Mouse (Mus musculus) C2C12 (cell line): Measurements from ENCODE around the gene Gm9048.
"Not testable (repeated sequence)": the region's sequence is repeated elsewhere in the genome, so short reads cannot be mapped to it uniquely, and the experiment has no call there.

Source experiments
- CTCF ChIP-seq: IDR thresholded peaks from one replicate; pipeline ENCODE4 v1.5.1; 2011; ENCODE audit not compliant: control insufficient read depth, insufficient read depth, insufficient read length
- FOSL1 ChIP-seq: IDR thresholded peaks from one replicate; pipeline ENCODE4 v1.8.0; 2011; ENCODE audit warnings: mild to moderate bottlenecking, low read length; ENCODE audit not compliant: poor library complexity, insufficient read depth, severe bottlenecking
- MAX ChIP-seq: IDR thresholded peaks from one replicate; pipeline ENCODE4 v1.6.1; 2011; ENCODE audit warnings: mild to moderate bottlenecking, control low read depth
- USF1 ChIP-seq: IDR thresholded peaks from one replicate; pipeline ENCODE4 v1.6.1; 2011; ENCODE audit warnings: low read depth, mild to moderate bottlenecking, control low read depth, moderate library complexity

- not testable (repeated sequence) for TF ChIP-seq CTCF, FOSL1, USF1, MAX
These were observed 46.3 kb downstream of the Gm9048 start for GRCm38 (mm10) chr10:118302133-118302532.
